Mouse (Mus musculus): ENCODE data around the gene Tuft1.
"Not testable (repeated sequence)": the region's sequence is repeated elsewhere in the genome, so short reads cannot be mapped to it uniquely, and the experiment has no call there.

Tuft1 gene

GRCm38 (mm10) chr3:94659142-94659748 is 573 bp upstream of the Tuft1 start:
- DNase-seq = peak; percentile 45 to 77

GRCm38 (mm10) chr3:94657852-94658739 is 576 bp downstream of the Tuft1 start:
- DNase-seq = not testable (repeated sequence)

GRCm38 (mm10) chr3:94653967-94654366 is 4.7 kb downstream of the Tuft1 start:
- peak in 1 of 2 experiments; percentile 33 for DNase-seq

GRCm38 (mm10) chr3:94650409-94650808 is 8.3 kb downstream of the Tuft1 start:
- peak; percentile 23 to 44 for DNase-seq

- DNase-seq = no peak
Observed at GRCm38 (mm10) chr3:94648755-94649590, 9.7 kb downstream of the Tuft1 start.

- DNase-seq = not testable (repeated sequence)
Observed at GRCm38 (mm10) chr3:94642495-94643162, 16.0 kb downstream of the Tuft1 start, which contains the start of gene Gm10972. Gene Gm10972 (plus strand): TSS chr3:94643112.

- no peak for DNase-seq
Observed at GRCm38 (mm10) chr3:94629876-94630275, 28.8 kb downstream of the Tuft1 start.

- no peak for DNase-seq
Observed at GRCm38 (mm10) chr3:94628712-94629111, 30.0 kb downstream of the Tuft1 start.

- no peak for DNase-seq
Observed at GRCm38 (mm10) chr3:94624281-94624680, 34.4 kb downstream of the Tuft1 start.

- no peak for DNase-seq
Observed at GRCm38 (mm10) chr3:94622550-94622949, 36.1 kb downstream of the Tuft1 start.

GRCm38 (mm10) chr3:94621740-94622507 is 36.7 kb downstream of the Tuft1 start:
- no peak for DNase-seq

GRCm38 (mm10) chr3:94616717-94617116 is 42.0 kb downstream of the Tuft1 start:
- DNase-seq = peak; percentile 45 to 70

GRCm38 (mm10) chr3:94613258-94613878 is 45.3 kb downstream of the Tuft1 start:
- no peak for DNase-seq

GRCm38 (mm10) chr3:94612274-94612673 is 46.4 kb downstream of the Tuft1 start:
- no peak for DNase-seq

- DNase-seq = no peak
Observed at GRCm38 (mm10) chr3:94611834-94612233, 46.8 kb downstream of the Tuft1 start.

- DNase-seq = no peak
Observed at GRCm38 (mm10) chr3:94611343-94611742, 47.3 kb downstream of the Tuft1 start.

GRCm38 (mm10) chr3:94610581-94610980 is 48.1 kb downstream of the Tuft1 start:
- no peak for DNase-seq

- DNase-seq = no peak
Observed at GRCm38 (mm10) chr3:94609621-94610020, 49.1 kb downstream of the Tuft1 start.

GRCm38 (mm10) chr3:94601959-94602358 is 56.7 kb downstream of the Tuft1 start:
- DNase-seq = peak; percentile 50 to 83

GRCm38 (mm10) chr3:94597224-94597779 is 61.4 kb downstream of the Tuft1 start:
- DNase-seq = no peak

- no peak for DNase-seq
Observed at GRCm38 (mm10) chr3:94595871-94596287, 62.8 kb downstream of the Tuft1 start.

All from kidney, postnatal 36 days (tissue).